Mouse (Mus musculus) fat pad, adult 2 months (tissue): ENCODE results near the gene Ptgr1.
A peak's percentile ranks its signal among the peaks of the same experiment; 100 is the strongest.

ENCODE experiments used
- DNase-seq: peaks from one replicate; pipeline ENCODE4 v3.0.0-alpha.2; 2011; ENCODE audit warnings: low read depth, low spot score; ENCODE audit errors: extremely low read depth

The Ptgr1 gene

GRCm38 (mm10) chr4:58986540-58987190 is at the start of gene Ptgr1:
Ptgr1 (minus strand) TSS chr4:58987119.
- no peak for DNase-seq

DNA sequence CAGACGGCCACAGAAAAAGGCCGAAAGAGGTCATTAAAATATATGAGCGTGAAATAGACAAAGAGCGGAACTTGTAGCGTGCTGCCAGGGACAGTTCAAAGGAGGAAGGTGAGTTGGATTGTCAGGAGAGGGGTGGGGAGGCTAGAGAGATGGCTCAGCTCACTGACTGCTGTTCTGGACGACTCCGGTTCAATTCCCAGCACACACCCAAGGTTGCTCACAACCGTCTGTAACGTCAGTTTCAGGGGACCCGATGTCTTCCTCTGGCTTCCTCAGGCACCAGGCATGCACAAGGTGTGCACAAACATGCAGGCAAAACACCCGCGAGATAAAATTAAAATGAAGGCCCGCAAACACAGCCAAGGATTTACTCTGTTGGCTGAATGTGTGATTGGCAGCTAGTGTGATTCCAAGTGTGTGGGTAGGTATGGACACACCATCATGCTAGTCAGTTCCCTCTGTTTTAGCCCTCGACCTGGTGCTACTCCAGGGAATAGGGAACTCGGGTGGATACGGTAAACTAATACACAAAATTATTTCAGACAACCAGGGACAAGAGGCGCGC is 48.9 kb upstream of the Ptgr1 start:
- no peak for DNase-seq

GRCm38 (mm10) chr4:59034918-59035785 is 48.2 kb upstream of the Ptgr1 start, which contains the start of gene Gng10:
Gng10 (plus strand) TSS chr4:59035088.
- DNase-seq, result no peak

DNA sequence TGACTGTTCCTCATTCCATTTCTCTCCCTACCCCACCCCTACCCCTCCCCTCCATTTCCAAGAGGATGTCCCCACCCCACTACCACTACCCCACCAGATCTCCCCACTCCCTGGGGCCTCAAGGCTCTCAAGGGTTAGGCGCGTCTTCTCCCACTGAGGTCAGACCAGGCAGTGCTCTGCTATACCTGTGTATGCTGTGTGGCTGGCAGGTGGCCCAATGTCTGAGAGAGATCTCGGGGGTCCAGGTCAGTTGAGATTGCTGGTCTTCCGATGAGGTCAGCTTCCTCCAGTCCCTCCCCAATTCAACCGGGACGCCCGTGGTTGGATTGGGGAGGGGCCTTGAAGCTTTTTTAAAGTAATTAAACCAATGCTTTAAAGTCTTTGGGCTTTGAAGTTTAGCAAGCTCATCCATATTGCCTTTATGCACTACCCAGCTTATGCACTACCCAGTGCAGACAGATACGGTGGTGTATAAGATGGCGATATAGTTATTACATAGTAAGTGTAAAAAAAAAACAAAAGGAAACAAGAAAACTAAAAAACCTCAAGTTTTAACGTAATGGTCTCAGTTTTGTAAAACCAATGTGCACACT is 47.5 kb upstream of the Ptgr1 start:
- no peak for DNase-seq

DNA sequence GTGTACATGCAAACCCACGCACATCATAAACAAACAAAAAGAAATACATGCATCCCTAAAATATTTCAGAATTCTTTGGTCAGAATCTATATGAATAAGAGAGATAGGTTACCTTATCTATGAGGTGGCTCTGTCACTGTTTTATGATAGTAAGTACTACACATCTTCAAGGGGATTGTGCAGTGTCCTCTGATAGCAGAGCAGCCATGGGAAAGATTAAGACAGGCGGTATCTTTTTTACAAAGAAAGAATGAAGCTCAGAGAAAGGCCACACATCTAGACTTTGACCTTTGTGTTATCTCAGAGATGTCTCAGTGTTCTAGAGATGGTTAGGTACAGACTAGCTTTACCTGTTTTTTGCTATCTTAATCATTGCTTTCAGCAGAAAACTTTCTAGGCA is 30.0 kb upstream of the Ptgr1 start:
- DNase-seq, result no peak

GRCm38 (mm10) chr4:59015181-59015580 is 28.3 kb upstream of the Ptgr1 start:
- DNase-seq, result no peak

GRCm38 (mm10) chr4:59011446-59011845 is 24.5 kb upstream of the Ptgr1 start:
- DNase-seq, result no peak

DNA sequence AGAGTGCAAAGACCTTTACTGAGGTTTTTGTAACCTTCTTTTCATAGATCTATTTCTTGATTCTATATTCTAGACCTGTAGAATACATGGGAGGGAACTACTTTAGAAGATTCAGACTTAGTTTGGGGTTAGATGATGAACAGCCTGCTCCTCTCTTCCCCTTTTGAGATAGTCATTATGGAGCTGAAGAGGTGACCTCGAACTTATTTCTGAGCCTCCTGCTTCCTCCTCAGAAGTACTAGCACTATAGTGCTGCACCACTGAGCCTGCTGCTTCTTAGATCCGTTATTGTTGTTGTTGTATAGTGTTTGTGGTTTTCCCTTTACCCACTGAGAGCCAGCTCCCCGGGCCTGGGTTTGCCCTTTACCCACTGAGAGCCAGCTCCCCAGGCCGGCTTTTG is 22.8 kb upstream of the Ptgr1 start:
- DNase-seq, result no peak

- no peak for DNase-seq
Measured at GRCm38 (mm10) chr4:59009186-59009585, 22.3 kb upstream of the Ptgr1 start.

- no peak for DNase-seq
Measured at GRCm38 (mm10) chr4:59007974-59008373, 21.1 kb upstream of the Ptgr1 start.

- DNase-seq, result peak; percentile 74
Measured at GRCm38 (mm10) chr4:59007016-59007415, 20.1 kb upstream of the Ptgr1 start.

DNA sequence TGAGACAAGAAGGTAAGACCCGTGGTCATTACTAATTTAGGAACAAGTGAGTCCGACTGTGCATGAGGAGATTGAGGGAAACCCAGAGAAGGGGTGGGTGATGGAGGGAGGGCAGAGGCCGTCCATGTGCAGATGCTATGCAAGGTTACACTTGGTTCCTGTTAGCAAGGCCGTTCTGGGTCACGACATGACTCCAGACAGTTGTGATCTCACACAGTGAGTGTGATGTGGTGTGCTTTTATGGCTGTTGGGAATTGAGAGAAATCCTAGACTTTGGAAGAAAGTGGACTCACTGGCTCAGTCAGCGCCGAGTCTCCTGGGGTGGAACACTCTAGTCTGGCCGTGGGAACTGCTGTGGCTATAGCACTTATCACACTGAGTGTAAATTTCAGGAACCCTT is 19.3 kb upstream of the Ptgr1 start:
- no peak for DNase-seq

DNA sequence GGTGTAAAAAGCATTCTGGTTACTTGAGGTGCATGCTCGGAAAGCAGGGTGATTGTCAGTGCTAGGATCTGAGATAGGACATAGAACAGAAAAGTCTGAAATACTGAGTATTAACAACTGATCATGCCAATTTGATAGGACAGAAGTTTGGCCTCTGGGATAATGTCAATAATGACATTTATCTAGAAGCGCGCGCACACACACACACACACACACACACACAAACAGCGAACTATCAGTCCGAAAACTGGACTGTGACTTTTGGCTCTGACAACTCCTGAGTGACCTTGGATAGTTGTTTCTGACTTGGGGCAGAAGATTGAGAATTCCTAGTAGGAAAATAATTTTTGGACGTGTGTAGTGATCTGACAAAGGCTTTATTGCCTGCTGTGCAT is 16.9 kb upstream of the Ptgr1 start:
- no peak for DNase-seq

- no peak for DNase-seq
Measured at GRCm38 (mm10) chr4:59002948-59003805, 16.3 kb upstream of the Ptgr1 start, which contains the start of gene Gm20503. Gm20503 (plus strand) TSS chr4:59003210.

DNA sequence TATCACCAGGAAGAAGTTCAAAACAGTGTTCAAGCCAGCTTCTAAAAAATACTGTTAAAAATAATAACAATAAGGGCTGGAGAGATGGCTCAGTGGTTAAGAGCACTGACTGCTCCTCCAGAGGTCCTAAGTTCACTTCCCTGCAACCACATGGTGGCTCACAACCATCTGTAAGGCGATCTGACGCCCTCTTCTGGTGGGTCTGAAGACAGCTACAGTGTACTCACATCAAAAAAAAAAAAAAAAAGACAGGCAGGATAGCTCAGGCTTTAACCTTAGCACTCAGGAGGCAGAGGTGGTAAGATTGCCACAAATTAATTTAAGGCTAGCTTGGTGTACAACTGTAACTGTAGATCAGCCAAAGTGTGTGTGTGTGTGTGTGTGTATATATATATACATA is 13.7 kb upstream of the Ptgr1 start:
- DNase-seq, result no peak

GRCm38 (mm10) chr4:58999686-59000085 is 12.8 kb upstream of the Ptgr1 start:
- DNase-seq, result no peak

DNA sequence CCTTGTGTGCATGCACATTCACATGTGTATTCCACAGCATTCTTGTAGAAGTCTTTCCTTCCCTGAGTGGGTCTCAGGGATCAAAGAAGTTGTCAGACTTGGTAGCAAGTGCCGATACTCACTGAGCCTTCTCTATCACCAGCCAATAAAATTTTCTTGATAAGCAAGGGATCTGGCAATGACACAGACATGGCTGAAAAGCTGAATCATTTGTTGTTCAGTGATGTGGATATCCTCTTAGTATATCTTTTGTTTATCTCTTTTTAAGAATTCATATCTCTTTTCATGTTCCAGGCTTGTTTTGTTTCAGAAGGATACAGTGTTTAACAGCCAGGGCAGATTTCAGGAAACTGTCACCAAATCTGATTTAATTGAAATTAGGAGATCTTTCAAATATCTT is 11.8 kb upstream of the Ptgr1 start:
- no peak for DNase-seq

- no peak for DNase-seq
Measured at GRCm38 (mm10) chr4:58997081-58997480, 10.2 kb upstream of the Ptgr1 start.

DNA sequence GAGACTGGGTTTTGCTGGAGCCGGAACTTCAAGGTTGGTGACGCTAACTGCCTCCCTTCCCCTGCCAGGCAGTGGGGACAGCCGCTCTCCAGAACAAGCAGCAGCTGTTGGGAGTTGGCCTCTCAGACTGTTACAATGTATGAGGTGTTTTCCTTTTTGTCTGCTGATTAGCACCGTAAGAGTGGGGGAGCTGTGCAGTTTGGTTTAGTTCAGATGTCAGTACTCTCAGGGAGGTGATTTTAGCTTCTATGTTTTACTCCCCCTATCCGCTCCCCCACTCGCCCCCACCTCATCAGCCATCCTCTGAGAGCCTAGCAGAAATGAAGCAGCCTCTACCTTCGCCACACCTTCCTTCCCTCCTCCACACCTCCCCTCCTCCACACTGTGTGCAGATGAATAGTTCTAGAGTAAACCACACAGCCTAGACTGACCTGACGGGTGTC is 8.4 kb upstream of the Ptgr1 start:
- no peak for DNase-seq

DNA sequence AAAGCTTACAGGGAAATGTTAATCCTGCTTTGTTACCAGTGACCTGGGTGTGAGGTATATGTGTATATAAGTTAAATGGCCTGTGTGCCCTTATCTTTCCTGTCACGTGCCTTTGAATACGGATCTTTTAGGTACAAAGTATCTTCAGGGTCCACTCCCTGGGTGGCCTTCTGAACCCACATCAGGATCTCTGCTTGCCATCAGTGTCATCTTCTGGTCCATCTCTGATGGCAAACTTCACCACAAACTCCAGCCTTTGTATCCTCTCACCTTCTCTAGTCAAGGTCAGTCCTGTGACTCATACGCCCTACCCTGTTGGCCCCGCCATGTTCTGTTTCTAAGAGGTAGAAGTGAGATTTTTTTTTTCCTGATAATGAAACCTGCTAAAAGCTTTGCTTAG is 7.8 kb upstream of the Ptgr1 start, which contains the start of gene Dnajc25:
Gene Dnajc25 (plus strand): TSS at position 301 of the 400 bp plus-strand sequence.
- DNase-seq, result no peak
